Mouse (Mus musculus) layer of hippocampus, adult 18-20 months (tissue): Measurements from ENCODE around the gene Ncbp3. TPM values are rescaled to one million over a fixed set of nuclear protein-coding genes. Genes with fewer than 3 reads are reported as not detected.

ENCODE experiments used
- DNase-seq, 2 experiments: peaks; one replicate each; pipeline ENCODE4 v3.0.0; 2022; ENCODE audit warnings: low spot score in 2 of 2
- total RNA-seq, 2 experiments: library from RNA; stranded (reverse); gene quantifications; 2 replicates each; pipeline ENCODE4 v1.2.3; 2021

Ncbp3 gene
- total RNA-seq, 2 experiments from 2014 or later: 9.3 to 10.4 TPM

DNA sequence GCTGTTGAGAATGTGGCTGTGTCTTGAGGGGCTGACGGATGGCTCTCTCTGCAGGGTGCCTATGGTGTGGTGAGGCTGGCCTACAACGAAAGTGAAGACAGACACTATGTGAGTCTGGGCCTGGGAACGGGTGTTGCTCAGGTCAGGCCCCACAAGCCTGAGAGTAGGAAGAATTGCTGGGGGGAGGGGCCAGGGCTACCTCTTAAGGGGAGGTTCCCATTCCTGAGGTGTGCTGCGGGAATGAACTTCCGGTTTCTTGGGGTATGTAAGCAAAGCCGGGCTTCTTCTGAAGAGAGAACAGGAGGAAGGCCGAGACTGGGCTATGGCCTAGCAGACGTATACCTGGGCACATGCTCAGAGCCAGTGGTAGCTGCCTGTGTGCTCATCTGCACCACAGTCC is 20.6 kb upstream of the Ncbp3 start:
- no peak for DNase-seq

DNA sequence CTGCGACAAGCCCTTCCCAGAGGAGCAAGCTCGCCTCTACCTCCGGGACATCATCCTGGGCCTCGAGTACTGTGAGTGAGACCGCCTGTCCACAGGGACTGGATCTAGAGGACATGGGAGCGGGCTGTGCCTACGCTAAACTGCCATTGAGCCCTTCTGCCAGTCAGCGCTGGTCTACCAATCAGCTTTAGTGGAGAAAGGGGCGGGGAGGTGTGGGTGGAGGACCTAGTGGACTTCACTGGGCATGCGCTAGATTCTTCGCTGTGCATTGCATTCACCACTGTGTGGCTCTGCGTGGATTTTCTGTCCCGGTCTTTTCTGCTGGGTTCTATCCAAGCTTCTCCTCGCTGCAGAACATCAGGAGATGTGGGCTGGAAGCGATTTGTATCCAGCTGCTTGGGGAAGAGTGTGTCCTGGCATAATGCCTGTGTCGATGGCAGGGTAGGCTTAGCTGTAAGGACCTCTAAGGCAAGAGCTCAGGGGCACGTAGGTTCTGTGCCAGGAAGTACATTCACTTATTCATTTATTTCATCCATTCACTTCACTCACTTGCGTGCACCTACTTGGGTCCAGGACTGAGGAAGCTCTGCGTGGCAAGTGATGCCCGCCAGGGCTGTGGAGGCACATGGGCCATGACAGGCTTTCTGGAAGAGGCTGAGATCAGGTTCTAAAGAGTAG is 16.6 kb upstream of the Ncbp3 start:
- peak; percentile 88 to 92 for DNase-seq

DNA sequence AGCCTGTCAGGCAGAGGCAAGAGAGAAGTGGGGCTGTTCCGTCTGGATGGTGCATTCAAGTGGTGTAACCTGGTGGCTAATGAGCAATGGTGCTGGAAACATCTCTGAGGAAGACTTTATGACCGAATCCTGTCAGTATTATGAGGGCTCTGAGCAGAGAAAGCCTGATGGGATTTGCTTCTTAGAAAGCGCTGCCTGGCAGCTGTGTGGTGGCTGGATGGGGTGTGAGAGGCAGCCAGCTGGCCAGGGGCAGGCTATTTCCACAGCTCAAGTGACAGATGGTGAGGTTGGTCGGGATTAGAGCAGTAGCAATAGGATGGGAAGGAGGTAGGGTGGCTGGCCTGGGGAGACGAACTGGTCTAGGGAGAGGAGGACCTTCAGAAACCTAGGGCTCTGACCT is 16.0 kb upstream of the Ncbp3 start:
- DNase-seq: no peak

DNA sequence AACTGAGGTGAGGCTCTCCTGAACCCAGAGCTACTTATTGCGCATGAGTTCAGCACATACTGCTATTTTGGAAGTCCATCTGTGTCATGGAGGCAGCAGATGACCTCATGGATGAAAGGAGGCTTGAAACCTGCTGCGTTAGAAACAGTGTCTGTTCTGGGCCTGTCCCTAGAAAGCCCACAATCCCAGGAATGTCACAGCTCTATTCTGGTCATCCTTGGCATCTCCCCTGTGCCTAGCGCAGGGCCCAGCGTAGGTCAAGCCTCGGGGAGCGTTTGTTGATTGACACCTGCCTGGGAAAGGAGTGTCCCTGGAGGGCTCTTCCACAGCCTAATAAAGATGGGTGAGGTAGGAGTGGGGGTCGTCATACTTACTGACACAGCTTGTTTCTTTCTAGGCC is 11.5 kb upstream of the Ncbp3 start:
- no peak for DNase-seq

DNA sequence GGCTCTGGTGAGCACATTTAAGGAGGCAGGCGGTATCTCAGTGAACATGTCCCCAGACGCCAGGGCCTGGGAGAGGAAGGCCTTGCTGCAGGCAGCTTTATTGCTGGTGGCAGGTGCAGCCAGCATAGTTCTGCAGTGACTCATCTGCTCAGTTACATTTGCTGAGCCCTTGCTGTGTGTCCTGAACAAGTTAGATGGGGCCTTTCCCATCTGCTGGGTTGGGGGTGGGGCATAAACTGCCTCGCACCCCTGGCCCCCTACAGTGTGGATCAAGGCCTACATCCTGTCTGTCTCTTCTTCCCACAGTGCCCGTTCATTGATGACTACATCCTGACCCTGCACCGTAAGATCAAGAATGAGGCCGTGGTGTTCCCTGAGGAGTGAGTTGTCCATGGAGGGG is 10.7 kb upstream of the Ncbp3 start:
- no peak for DNase-seq

DNA sequence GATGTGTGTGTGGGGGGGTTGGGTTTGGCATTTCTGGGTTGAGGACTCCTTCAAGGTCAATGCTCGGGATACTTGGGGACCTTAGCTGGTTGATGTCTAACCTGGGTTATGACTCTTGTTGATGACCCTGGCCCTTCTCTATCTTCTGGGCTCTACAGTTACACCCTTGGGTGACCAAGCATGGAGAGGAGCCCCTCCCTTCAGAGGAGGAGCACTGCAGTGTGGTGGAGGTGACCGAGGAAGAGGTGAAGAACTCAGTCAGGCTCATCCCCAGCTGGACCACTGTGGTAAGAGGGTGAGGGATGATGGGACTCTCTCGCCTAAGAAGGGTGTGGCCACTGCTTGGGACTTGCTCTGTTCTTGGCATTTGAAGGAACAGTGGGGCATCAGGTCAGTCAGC is 9.9 kb upstream of the Ncbp3 start:
- no peak for DNase-seq

DNA sequence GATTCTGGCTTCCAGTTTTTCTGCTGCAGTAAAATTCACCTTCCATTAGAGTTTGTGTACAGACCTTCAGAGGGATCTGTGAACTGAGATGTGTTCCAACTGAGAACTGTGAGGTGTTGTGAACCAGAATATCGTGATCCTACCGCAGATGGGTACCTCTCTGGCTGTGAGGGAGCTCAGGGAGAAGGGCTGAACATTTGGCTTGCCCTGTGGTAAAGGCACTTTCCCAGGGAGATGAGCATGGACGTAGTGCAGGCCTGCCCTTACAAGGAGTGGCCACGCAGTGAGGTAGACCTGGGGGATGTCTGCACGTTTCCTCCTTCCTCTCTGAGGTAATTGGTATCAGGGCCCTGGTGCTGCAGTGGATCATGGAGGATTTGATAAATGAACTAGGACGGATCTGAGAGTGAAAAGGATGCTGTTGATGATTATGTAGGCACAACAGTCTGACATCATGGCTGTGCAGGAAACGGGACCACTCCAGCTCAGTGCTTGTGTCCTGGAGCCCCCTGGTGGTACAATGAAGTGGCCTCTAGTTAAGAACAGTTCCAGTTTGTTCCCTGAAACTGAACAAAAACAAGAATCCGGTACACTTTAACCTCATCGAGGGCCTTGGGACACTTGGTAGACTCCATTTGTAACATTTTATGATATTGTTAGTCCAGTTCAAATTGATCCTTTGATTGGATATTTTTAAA is 8.3 kb upstream of the Ncbp3 start:
- DNase-seq: peak in 1 of 2 experiments; percentile 78

DNA sequence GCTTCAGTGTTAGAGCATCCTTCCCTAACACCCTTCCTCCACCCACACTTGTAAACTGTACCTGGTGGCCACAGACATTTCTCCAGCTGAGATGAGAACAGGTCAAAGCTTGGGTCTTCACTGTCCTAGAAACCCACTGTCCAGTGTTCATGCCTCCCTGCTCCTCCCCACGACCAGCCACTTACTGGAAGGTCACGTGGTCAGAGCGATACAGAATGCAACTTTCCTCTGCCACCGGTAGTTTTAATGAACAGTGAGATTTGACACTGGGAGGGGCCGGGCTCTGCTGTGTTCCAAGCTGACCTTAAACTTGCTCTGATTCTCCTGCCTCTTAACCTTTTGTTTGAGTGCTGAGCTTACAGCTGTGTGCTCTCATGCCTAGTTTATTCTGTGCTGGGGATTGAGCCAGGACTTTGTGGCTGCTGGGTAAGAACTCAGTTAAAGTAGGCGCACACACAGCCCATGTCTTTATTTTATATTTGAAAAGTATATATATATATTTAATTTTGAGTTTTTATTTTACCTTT is 3.3 kb upstream of the Ncbp3 start:
- no peak for DNase-seq

DNA sequence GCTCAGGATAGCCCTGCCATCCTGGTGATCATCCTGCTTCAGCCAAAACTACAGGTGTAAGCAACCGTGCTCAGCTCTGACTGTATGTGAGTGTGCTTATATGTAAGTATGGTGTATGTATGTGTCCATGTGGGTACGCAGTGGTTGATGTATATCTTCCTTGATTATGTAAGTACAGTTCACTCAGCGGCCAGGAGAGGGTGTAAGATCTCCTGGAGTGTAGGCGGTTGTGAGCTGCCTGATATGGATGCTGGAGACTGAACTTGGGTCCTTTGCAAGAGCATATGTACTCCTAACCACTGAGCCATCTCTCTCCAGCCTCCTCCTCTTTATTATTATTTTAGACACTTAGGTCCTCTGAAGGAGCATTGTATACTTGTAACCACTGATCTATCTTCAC is 2.8 kb upstream of the Ncbp3 start:
- DNase-seq: no peak

DNA sequence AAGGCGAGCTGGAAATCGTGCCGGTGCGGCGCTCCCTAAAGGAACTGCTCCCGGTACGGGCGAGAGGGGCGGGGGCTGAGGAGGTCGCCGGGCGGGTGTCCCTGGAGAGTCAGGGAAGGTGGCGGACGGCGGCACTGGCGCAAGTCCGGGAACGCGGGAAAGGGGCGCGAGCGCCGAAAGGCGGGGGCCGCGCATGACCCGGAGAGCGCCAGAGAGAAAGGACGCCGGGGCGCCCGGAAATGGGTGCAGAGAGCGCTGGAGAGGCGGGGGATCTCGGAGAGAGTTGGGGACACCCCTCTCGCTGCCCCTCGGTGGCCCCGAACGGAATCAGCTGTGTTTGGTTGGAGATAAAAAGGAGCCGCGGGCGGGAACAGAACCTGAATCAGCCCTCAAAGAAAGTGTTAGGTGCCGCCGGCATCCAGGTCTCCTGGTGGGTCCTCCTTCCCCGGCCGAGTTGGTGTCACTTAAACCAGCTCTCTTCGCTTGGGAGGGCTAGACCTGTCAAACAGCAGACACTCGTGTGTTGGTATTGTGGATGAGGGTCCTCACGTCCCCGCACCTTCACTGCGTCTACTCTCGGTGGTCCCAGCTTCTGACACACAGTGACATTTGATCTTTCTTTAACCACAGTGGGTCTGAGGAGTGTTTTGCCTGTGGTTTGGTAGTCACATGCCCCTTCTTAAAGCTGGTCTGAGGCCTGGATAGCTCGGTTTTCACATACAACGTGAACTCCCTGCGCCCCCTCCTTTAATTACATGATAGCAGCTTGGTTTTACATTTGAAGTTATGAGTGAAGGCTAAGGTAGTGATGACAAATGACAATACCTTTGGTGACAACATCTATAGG is 670 bp downstream of the Ncbp3 start:
- DNase-seq: no peak

DNA sequence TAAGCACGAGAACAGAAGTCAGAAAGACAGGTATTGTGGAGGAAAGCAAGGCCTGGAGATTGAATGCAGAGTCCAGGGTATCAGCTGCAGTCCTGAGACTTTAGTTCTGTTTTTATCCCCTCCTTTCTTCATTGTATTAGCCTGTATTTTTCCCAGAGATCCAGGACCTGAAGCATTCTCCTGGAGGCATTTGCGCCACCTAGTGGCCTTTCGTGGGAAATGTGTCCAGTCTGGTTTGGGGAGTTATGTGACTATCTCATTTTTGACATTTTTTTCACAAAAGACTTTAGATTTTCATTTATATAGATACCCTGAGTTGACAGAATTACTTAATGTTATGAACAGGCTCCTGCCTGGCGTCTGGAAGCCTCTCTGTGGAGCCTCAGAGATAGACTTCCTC is 1.8 kb downstream of the Ncbp3 start:
- peak; percentile 62 to 86 for DNase-seq

DNA sequence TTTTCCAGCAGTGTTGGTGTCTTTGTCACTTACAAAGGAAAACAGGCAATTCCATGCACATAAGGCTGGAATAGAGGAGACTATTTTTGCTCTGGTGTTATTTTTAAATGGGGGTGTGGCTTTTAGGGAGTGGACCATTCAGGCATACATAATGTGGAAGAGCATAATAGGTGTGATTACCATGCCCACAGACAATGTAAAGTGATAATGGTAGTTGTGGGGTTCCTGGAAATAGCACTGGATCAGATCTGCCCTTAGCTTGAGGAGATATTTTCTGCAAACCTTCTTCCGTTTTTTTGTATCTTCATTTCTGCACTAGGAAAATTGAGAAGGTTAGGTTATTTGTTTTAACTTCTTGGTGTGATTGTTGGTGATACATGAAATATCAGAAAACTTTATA is 5.2 kb downstream of the Ncbp3 start:
- no peak for DNase-seq

DNA sequence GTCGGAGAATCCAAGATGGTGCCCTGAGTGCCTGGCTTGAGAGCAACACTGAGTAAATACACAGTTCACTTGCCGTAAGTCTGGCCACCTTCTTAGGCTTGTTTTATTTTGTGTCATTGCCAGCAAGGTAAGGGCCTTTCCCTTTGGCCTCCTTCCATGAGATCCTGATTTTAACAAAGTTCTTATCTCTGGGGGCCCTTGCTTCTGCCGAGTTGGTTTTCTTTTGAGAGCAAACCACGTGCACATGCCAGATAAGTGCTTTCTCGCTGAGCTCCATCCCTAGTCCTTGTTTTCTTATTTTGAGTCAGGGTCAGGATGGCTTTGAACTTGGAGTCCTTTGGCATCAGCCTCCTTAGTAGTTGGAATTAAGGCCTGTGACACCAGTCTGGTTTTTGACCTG is 10.1 kb downstream of the Ncbp3 start:
- DNase-seq: no peak

DNA sequence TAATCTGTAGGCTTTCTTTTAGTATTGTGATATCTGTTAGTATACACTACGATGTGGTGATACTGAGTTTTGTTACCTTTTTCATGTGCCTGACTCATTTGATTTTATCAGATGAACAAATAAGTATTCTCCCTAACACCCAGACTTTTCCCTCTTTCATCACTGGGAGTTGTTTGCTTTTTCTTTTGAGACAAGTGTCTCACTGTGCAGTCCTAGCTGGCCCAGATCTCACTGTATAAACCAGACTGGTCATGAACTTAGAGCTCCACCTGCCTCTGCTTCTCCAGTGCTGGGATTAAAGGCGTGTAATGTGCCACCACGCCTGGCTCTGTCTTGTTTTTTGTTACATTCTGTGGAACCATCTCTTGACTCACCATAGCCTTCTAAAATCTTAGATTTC is 12.0 kb downstream of the Ncbp3 start:
- DNase-seq: no peak

DNA sequence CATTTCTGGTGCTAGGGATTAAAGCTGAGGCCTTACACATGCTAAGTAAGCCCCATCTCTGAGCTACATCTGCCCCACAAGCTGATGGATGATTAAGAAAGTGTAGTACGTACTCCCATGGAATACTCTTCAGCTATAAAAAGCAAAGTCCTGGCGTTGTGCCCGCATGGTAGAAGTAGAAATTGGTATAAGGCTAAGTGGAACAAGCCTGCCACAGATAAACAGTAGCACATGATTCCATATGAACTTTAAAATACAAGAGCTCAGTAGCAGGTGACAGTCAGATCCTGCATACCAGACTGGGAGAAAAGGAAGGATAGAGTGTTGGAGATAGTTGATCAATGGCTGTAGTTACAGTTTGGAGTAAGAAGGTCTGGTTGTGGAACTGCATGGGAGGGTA is 13.8 kb downstream of the Ncbp3 start:
- DNase-seq: no peak

DNA sequence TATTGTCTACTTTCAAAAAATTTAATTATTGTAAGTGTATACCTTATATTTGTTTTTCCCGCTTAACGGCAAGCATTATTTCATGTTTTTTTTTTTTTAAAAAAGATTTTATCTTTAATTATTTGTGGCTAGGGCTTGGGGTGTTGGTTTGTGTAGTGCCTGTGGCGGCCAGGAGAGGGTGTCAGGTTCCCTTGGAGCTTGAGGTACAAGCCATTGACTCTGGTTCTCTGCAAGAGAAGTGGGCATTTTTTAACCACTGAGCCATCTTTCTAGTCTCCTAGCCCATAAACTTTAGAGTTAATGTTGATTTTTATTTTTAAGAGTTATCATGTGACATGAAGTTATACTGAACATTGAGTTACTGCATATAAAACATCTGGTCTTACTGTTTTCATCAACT is 24.3 kb downstream of the Ncbp3 start:
- peak in 1 of 2 experiments; percentile 53 for DNase-seq

DNA sequence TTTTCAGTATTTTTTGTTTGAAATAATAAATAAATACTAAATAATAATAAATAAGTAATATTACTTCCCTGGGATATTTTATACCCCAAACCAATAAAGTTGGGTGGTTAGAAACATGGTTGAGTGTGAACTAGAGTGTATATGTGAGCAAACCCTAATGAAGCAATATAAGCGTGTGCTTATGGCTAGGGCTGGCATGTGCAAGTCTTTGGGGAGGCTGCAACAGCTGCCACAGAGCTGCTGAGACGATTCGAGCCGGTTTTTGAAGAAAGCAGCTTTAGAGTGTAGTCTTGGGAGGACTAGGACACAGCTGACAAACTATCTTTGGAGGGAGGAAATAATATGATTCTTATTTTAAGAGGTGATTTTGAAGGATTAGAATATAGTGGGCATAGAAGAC is 28.7 kb downstream of the Ncbp3 start:
- no peak for DNase-seq

DNA sequence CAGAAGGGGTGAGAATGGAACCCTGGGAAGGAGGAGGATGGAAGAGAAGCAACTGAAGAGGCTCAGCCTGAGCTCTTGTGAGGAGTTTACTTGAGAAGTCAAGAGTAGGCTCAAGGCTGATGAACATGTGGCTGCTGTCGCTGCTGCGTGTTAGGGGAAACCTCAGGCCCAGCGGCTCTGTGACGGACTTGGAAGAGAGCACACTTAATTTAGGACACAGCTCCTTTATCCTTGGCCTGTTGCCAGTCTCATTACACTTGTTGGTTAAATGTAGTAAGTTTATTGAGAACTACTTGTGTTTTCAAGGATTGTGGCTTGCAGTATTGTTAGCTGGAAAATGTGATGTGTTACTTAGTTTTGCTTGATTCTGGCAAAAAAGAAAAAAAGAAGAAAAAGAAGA is 29.1 kb downstream of the Ncbp3 start:
- no peak for DNase-seq

DNA sequence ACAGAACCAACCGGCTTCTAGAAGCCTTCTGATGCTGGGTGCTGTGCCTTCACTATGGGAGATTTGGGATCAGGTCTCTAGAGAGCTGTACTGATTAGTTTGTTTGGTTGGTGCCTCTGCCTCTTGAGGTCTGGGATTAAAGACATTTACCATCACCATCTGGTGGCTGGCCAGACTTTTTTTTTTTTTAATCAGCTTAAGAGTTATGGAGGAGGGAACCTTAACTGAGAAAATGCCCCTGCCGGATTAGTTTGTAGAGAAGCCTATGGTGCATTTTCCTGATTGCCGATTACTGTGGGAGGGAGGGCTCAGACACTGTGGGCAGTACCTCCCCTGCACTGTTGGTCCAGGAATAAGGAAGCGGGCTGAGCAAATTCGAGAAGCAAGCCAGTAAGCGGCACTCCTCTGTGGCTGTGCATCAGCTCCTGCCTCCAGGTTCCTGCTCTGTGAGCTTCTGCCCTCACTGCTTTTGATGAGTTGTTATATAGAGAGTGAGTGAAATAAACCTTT is 29.7 kb downstream of the Ncbp3 start:
- no peak for DNase-seq

DNA sequence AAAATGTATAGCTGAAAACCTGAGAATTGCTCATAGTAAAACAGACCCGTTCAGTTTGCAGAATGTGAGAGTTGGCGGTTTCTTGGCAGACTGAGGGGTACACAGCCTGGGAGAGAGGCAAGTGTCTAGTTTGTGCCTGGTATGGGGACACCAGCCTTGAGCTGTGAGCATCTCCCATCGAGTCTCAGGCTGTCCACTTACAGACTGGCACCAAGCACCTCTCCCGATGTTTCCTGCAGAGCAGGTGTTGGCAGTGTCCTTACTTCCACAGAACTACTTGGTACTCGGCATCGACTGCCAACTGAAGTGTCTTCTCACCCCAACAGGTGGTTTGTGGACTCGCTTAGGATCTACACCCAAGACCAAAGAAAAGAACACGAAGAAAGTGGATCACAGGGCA is 31.0 kb downstream of the Ncbp3 start:
- no peak for DNase-seq

DNA sequence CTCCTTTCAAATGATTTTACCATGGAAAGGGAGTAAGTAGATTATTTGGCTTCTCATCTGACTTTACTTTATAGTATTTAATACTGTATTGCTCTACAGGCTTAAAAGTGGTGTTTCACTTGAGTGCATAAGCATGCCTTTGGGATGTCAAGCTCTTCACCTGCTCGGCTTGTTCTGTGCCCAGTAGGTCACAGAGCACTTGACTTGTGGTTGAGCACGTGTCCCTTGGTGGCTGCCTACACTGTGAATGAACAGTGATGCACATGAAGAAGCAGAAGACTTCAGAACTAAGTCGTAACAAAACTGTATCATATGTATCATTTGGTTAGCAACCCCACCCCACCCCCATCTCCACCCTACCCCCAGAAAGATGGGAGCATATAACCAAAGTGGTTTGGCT is 32.7 kb downstream of the Ncbp3 start:
- no peak for DNase-seq

DNA sequence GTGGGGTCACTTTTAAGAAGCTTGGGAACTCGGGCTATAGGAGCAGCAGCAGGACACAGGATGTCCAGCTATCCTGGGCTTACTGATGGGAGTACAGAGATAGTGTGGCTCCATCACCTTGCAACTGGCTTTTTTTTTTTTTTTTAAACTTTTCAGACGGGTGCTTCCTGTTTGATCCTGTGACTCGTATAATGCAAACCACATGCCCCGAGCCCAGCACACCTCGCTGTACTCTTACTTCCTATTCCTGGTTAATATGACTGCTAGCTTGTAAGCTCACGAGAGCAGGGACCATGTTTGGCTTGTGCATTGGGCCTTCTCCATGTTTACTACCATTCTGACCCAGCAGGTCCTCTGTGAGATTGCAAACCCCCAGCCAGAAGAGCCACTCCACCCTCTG is 36.7 kb downstream of the Ncbp3 start:
- no peak for DNase-seq
